Mouse (Mus musculus): ENCODE measurements around the gene Pmp22. TPM values are rescaled to one million over a fixed set of nuclear protein-coding genes. Genes with fewer than 3 reads are reported as not detected.

Pmp22 gene
- 15.7 and 26.4 TPM in 2 replicates for polyA plus RNA-seq (2014; fragmentation: Nextera tagmentation; extraction: Ambion mirVana)

GRCm38 (mm10) chr11:63128784-63129183 lies at the start of gene Pmp22:
TSS of gene Pmp22 (plus strand) at chr11:63128982.
- no peaks in the 10 kb centered on the region for H3K36me3 ChIP-seq (ENCODE audit: control insufficient read depth, insufficient read depth, low read length)
- no peak within 1 kb of the TSS for H3K9ac ChIP-seq (replicated peaks; ENCODE audit: low read length)
- no peaks in the 10 kb centered on the region for H3K9me3 ChIP-seq (ENCODE audit: control insufficient read depth, low read length)
- WGBS, result 69% methylated on average over 2 of the region's 2 CpGs
- H3K4me3 ChIP-seq (replicated peaks; ENCODE audit: low read depth, low read length), result no peak within 1 kb of the TSS
- H3K4me1 ChIP-seq (ENCODE audit: control insufficient read depth, insufficient read depth, low read length), result peaks cover 17% of the 10 kb centered on the region
- H3K4me2 ChIP-seq (ENCODE audit: low read length), result no peak within 1 kb of the TSS
- H3K27me3 ChIP-seq (ENCODE audit: control insufficient read depth, insufficient read depth, low read length), result peaks cover 37% of the 10 kb centered on the region
- no peak within 1 kb of the TSS for H3K27ac ChIP-seq (replicated peaks; ENCODE audit: low read depth, low read length)
- ATAC-seq (ENCODE audit: low FRiP score, low TSS enrichment) (no peak), DNase-seq (no peak)

GRCm38 (mm10) chr11:63084536-63084935 lies 44.2 kb upstream of the Pmp22 start:
- Histone ChIP-seq H3K9ac (replicated peaks; ENCODE audit: low read length) (no peak overlapping the region), H3K4me3 (replicated peaks; ENCODE audit: low read depth, low read length) (no peak overlapping the region), H3K4me2 (ENCODE audit: low read length) (no peak overlapping the region), H3K4me1 (ENCODE audit: control insufficient read depth, insufficient read depth, low read length) (no peaks in the 10 kb centered on the region), H3K36me3 (ENCODE audit: control insufficient read depth, insufficient read depth, low read length) (no peaks in the 10 kb centered on the region), H3K27me3 (ENCODE audit: control insufficient read depth, insufficient read depth, low read length) (no peaks in the 10 kb centered on the region), H3K9me3 (ENCODE audit: control insufficient read depth, low read length) (peaks cover 4% of the 10 kb centered on the region; the same call in 1 of the 2 replicates), H3K27ac (replicated peaks; ENCODE audit: low read depth, low read length) (no peak overlapping the region)
- WGBS, result 84% methylated on average over 3 of the region's 3 CpGs
- DNase-seq, result no peak
- ATAC-seq (ENCODE audit: low FRiP score, low TSS enrichment), result no peak

- 94% methylated on average over 6 of the region's 6 CpGs for WGBS
- no peak overlapping the region for H3K4me2 ChIP-seq (ENCODE audit: low read length)
- H3K9me3 ChIP-seq (ENCODE audit: control insufficient read depth, low read length), result peaks cover 4% of the 10 kb centered on the region; the same call in 1 of the 2 replicates
- no peak overlapping the region for H3K4me3 ChIP-seq (replicated peaks; ENCODE audit: low read depth, low read length)
- no peak overlapping the region for H3K27ac ChIP-seq (replicated peaks; ENCODE audit: low read depth, low read length)
- no peaks in the 10 kb centered on the region for H3K36me3 ChIP-seq (ENCODE audit: control insufficient read depth, insufficient read depth, low read length)
- no peak overlapping the region for H3K9ac ChIP-seq (replicated peaks; ENCODE audit: low read length)
- no peaks in the 10 kb centered on the region for H3K27me3 ChIP-seq (ENCODE audit: control insufficient read depth, insufficient read depth, low read length)
- no peaks in the 10 kb centered on the region for H3K4me1 ChIP-seq (ENCODE audit: control insufficient read depth, insufficient read depth, low read length)
- ATAC-seq (ENCODE audit: low FRiP score, low TSS enrichment) (no peak), DNase-seq (no peak)
Observed at GRCm38 (mm10) chr11:63088672-63089071, 40.1 kb upstream of the Pmp22 start.

- ATAC-seq (ENCODE audit: low FRiP score, low TSS enrichment), result no peak
- Histone ChIP-seq H3K9ac (replicated peaks; ENCODE audit: low read length) (no peak overlapping the region), H3K27me3 (ENCODE audit: control insufficient read depth, insufficient read depth, low read length) (no peaks in the 10 kb centered on the region), H3K27ac (replicated peaks; ENCODE audit: low read depth, low read length) (no peak overlapping the region), H3K4me2 (ENCODE audit: low read length) (no peak overlapping the region), H3K4me3 (replicated peaks; ENCODE audit: low read depth, low read length) (no peak overlapping the region), H3K9me3 (ENCODE audit: control insufficient read depth, low read length) (no peaks in the 10 kb centered on the region), H3K36me3 (ENCODE audit: control insufficient read depth, insufficient read depth, low read length) (no peaks in the 10 kb centered on the region), H3K4me1 (ENCODE audit: control insufficient read depth, insufficient read depth, low read length) (no peaks in the 10 kb centered on the region)
- no peak for DNase-seq
- WGBS, result 61% methylated on average over 4 of the region's 4 CpGs
Observed at GRCm38 (mm10) chr11:63090210-63090609, 38.6 kb upstream of the Pmp22 start.

- Histone ChIP-seq H3K9me3 (ENCODE audit: control insufficient read depth, low read length) (no peaks in the 10 kb centered on the region), H3K4me1 (ENCODE audit: control insufficient read depth, insufficient read depth, low read length) (no peaks in the 10 kb centered on the region), H3K4me3 (replicated peaks; ENCODE audit: low read depth, low read length) (no peak overlapping the region), H3K27me3 (ENCODE audit: control insufficient read depth, insufficient read depth, low read length) (no peaks in the 10 kb centered on the region), H3K4me2 (ENCODE audit: low read length) (no peak overlapping the region), H3K9ac (replicated peaks; ENCODE audit: low read length) (no peak overlapping the region), H3K36me3 (ENCODE audit: control insufficient read depth, insufficient read depth, low read length) (no peaks in the 10 kb centered on the region), H3K27ac (replicated peaks; ENCODE audit: low read depth, low read length) (no peak overlapping the region)
- no peak for ATAC-seq (ENCODE audit: low FRiP score, low TSS enrichment)
- no peak for DNase-seq
- WGBS, result 92% methylated on average over 6 of the region's 6 CpGs
Observed at GRCm38 (mm10) chr11:63090986-63091385, 37.8 kb upstream of the Pmp22 start.

- Histone ChIP-seq H3K27ac (replicated peaks; ENCODE audit: low read depth, low read length) (no peak overlapping the region), H3K27me3 (ENCODE audit: control insufficient read depth, insufficient read depth, low read length) (no peaks in the 10 kb centered on the region), H3K4me3 (replicated peaks; ENCODE audit: low read depth, low read length) (no peak overlapping the region), H3K9ac (replicated peaks; ENCODE audit: low read length) (no peak overlapping the region), H3K9me3 (ENCODE audit: control insufficient read depth, low read length) (no peaks in the 10 kb centered on the region), H3K4me2 (ENCODE audit: low read length) (no peak overlapping the region), H3K36me3 (ENCODE audit: control insufficient read depth, insufficient read depth, low read length) (no peaks in the 10 kb centered on the region), H3K4me1 (ENCODE audit: control insufficient read depth, insufficient read depth, low read length) (no peaks in the 10 kb centered on the region)
- ATAC-seq (ENCODE audit: low FRiP score, low TSS enrichment) (no peak), DNase-seq (no peak)
- 73% methylated on average over 5 of the region's 5 CpGs for WGBS
Observed at GRCm38 (mm10) chr11:63092271-63092670, 36.5 kb upstream of the Pmp22 start.

GRCm38 (mm10) chr11:63093601-63094000 lies 35.2 kb upstream of the Pmp22 start:
- Histone ChIP-seq H3K27me3 (ENCODE audit: control insufficient read depth, insufficient read depth, low read length) (no peaks in the 10 kb centered on the region), H3K4me1 (ENCODE audit: control insufficient read depth, insufficient read depth, low read length) (no peaks in the 10 kb centered on the region), H3K9me3 (ENCODE audit: control insufficient read depth, low read length) (no peaks in the 10 kb centered on the region), H3K4me3 (replicated peaks; ENCODE audit: low read depth, low read length) (no peak overlapping the region), H3K9ac (replicated peaks; ENCODE audit: low read length) (no peak overlapping the region), H3K27ac (replicated peaks; ENCODE audit: low read depth, low read length) (no peak overlapping the region), H3K4me2 (ENCODE audit: low read length) (no peak overlapping the region), H3K36me3 (ENCODE audit: control insufficient read depth, insufficient read depth, low read length) (no peaks in the 10 kb centered on the region)
- no peak for ATAC-seq (ENCODE audit: low FRiP score, low TSS enrichment)
- DNase-seq, result no peak
- 76% methylated on average over 5 of the region's 5 CpGs for WGBS

- no peaks in the 10 kb centered on the region for H3K36me3 ChIP-seq (ENCODE audit: control insufficient read depth, insufficient read depth, low read length)
- no peaks in the 10 kb centered on the region for H3K4me1 ChIP-seq (ENCODE audit: control insufficient read depth, insufficient read depth, low read length)
- no peak overlapping the region for H3K9ac ChIP-seq (replicated peaks; ENCODE audit: low read length)
- no peak for ATAC-seq (ENCODE audit: low FRiP score, low TSS enrichment)
- no peaks in the 10 kb centered on the region for H3K9me3 ChIP-seq (ENCODE audit: control insufficient read depth, low read length)
- DNase-seq, result no peak
- no peak overlapping the region for H3K4me2 ChIP-seq (ENCODE audit: low read length)
- no peak overlapping the region for H3K27ac ChIP-seq (replicated peaks; ENCODE audit: low read depth, low read length)
- no peak overlapping the region for H3K4me3 ChIP-seq (replicated peaks; ENCODE audit: low read depth, low read length)
- H3K27me3 ChIP-seq (ENCODE audit: control insufficient read depth, insufficient read depth, low read length), result no peaks in the 10 kb centered on the region
- WGBS, result 90% methylated on average over 8 of the region's 8 CpGs
Observed at GRCm38 (mm10) chr11:63094496-63094895, 34.3 kb upstream of the Pmp22 start.

- DNase-seq, result no peak
Observed at GRCm38 (mm10) chr11:63098016-63098415, 30.8 kb upstream of the Pmp22 start.

More at GRCm38 (mm10) chr11:63098016-63098415, 30.8 kb upstream of the Pmp22 start:
- Histone ChIP-seq H3K9ac (replicated peaks; ENCODE audit: low read length) (no peak overlapping the region), H3K27ac (replicated peaks; ENCODE audit: low read depth, low read length) (no peak overlapping the region), H3K36me3 (ENCODE audit: control insufficient read depth, insufficient read depth, low read length) (no peaks in the 10 kb centered on the region), H3K27me3 (ENCODE audit: control insufficient read depth, insufficient read depth, low read length) (no peaks in the 10 kb centered on the region), H3K4me2 (ENCODE audit: low read length) (no peak overlapping the region), H3K4me1 (ENCODE audit: control insufficient read depth, insufficient read depth, low read length) (no peaks in the 10 kb centered on the region), H3K9me3 (ENCODE audit: control insufficient read depth, low read length) (no peaks in the 10 kb centered on the region), H3K4me3 (replicated peaks; ENCODE audit: low read depth, low read length) (no peak overlapping the region)
- ATAC-seq (ENCODE audit: low FRiP score, low TSS enrichment), result no peak
- 91% methylated on average over 3 of the region's 3 CpGs for WGBS
